Mouse (Mus musculus): ENCODE data around the gene Emid1.

Gene Emid1

DNA sequence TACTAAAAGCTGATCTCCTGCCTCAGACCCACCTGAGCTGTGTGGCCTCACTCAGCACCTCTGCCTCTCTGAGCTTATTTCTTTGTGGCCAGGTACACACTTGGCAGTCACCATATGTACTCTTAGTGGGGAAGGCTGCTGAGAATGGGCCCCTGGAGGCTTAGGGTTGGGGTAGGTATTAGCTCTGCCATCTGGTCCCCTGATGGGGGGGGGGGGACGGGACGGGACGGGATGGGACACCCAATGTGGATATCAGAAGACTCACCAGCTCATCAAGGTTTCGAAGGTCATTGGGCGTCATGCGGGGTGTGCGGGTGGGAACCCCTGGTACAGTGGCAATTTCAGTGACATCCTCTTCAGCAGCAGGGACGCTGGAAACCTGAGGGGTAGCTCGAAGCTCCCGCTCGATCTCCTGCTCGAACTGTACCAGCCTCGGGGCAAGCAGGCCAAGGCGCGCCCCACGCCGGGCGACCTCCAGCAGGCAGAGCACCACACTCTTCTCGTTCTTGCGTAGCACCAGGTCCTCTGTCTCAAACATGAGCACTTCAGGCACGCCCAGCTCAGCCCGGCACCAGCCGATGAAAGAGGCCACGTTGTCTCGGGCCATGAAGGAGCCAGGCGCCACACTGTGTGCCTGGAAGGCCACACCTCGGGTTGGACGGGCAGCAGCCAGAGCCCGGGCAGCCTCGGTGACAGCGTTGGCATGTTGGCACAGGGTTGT lies 88.3 kb downstream of the Emid1 start:
- no peak for DNase-seq (ENCODE audit: extremely low spot score, low spot score)

GRCm38 (mm10) chr11:5062860-5063505 lies 89.1 kb downstream of the Emid1 start:
- no peak for DNase-seq (ENCODE audit: extremely low spot score, low spot score)

GRCm38 (mm10) chr11:5062326-5062725 lies 89.7 kb downstream of the Emid1 start:
- DNase-seq (ENCODE audit: extremely low spot score, low spot score) = peak; percentile 25

DNA sequence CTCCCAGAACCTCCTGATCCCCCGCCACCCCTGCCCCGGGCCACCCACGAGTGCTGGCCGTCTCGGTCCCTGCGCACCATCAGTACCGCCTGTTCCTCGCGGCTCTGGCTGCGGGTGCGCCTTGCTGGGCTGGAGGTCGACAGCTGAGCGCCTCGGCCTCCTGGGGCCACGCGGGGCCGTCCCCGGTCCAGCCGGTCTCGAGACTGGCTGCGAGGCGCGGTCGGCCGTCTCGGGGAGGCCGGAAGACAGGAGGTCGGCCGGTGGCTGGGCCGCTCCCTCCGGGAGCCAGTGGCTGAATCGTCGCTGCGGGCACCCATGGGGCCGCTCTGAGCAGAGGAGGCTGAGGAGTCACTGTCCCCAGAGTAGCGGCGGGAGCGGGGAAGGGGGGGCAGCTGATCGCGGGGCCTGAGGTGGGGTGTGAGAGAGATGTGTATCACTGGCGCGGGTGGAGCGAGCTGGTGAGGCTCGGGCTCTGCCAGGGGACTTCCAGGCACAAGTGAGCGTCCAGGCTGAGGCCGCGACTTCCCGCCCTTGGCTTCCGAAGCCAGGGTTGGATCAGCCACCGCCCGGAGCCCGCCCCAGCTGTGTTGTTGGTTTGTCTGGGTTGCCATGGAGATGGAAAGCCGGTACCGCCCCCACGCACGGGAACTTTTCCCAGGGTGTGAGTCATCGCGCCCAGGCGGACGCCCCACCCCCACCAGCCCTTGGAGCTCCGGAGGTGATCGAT lies 90.5 kb downstream of the Emid1 start:
- peak; percentile 85 for DNase-seq (ENCODE audit: extremely low spot score, low spot score)

DNA sequence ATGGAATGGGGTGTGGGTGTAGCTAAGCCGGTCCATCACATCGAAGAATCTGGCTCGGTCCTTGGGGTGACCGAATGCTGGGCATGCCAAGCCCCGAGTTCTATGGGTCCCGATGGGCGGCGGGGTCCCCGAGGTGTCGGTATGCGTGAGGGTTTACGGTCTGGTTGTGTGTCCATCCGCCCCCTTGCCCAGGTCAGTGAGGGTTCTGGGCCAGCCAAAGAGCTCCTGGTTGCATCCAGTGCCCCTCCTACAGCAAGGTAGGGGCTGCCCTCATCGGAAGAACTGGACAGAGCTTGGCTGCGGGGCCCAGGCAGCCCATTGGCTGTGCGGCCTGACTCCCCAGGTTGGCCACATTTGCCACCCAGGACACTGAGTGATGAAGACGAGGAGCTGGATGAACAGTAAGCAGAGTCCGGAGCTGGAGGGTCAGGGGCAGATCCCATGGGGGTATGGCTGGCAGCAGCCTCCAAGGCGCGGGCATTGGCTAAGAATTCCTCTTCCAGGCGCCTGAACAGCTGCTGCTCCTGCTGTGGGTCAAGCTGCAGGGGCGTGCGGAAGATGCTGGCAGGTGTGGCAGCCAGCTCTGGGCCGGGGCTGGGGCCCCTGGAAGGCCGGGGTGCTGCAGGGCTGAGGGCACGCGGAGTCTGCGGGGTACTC lies 91.2 kb downstream of the Emid1 start:
- peak; percentile 55 for DNase-seq (ENCODE audit: extremely low spot score, low spot score)

GRCm38 (mm10) chr11:5059704-5060156 lies 92.3 kb downstream of the Emid1 start:
- DNase-seq (ENCODE audit: extremely low spot score, low spot score) = peak; percentile 56

DNA sequence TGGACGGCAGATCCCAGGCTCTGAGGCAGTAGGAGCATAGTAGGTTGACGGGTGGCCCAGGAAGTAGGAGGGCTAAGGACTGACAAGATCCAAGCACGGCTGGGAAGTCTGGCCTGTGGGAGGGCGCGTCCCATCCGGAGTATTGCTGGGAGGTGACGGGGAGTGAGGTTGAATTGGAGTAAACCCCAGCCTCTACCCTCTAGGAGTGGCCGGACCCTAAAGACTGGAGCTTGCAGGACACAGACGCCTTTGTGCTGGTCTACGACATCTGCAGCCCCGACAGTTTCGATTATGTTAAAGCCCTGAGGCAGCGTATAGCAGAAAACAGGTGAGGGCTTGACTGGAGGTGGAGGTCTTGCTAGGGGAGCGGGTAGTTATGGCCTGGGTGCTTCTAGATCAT lies 92.8 kb downstream of the Emid1 start:
- no peak for DNase-seq (ENCODE audit: extremely low spot score, low spot score)

DNA sequence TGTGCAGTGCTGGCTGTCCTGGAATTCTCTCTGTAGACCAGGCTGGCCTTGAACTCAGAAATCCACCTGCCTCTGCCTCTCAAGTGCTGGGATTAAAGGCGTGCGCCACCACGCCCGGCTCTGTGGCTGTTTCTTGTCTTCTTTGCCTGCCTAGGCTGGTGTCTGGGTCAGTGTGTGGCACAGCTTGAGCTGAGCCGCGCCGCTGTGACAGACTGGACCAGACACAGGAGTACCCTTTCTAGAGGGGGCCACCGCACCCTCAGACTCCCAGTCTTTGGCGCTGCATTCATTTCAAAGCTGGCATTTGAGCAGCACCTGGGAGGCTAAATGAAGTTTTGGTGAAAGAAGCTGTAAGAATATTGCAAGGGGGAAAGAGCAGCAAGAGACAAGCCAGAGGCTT lies 93.3 kb downstream of the Emid1 start:
- DNase-seq (ENCODE audit: extremely low spot score, low spot score) = no peak

- peak; percentile 64 for DNase-seq (ENCODE audit: extremely low spot score, low spot score)
Measured at GRCm38 (mm10) chr11:5057856-5058641, 94.0 kb downstream of the Emid1 start, which contains the start of gene Rasl10a. Rasl10a (plus strand) TSS chr11:5058128.

GRCm38 (mm10) chr11:5057541-5057855 lies 94.6 kb downstream of the Emid1 start:
- DNase-seq (ENCODE audit: extremely low spot score, low spot score) = peak; percentile 33

- peak; percentile 32 for DNase-seq (ENCODE audit: extremely low spot score, low spot score)
Measured at GRCm38 (mm10) chr11:5057064-5057463, 95.0 kb downstream of the Emid1 start.

Measured in neural tube, embryonic 10.5 days (tissue).